Mouse (Mus musculus) bone marrow macrophage, adult 2 months (primary cell): Measurements from ENCODE around the gene Map3k4.

ENCODE experiments used
- CTCF ChIP-seq: IDR thresholded peaks from 2 replicates; pipeline ENCODE4 v1.5.1; 2012; ENCODE audit warnings: low read depth, mild to moderate bottlenecking, low read length, moderate library complexity
- POLR2A ChIP-seq: IDR thresholded peaks from 2 replicates; pipeline ENCODE4 v1.6.1; 2012; ENCODE audit warnings: mild to moderate bottlenecking, low read depth, low read length, borderline replicate concordance

GRCm38 (mm10) chr17:12288871-12289270 is 29.7 kb downstream of the Map3k4 start:
- TF ChIP-seq CTCF (no peak), POLR2A (no peak)
